Mouse (Mus musculus): ENCODE data around the gene Dnajc14. TPM values are rescaled to one million over a fixed set of nuclear protein-coding genes. Genes with fewer than 3 reads are reported as not detected.

Gene Dnajc14
- total and polyA plus RNA-seq, 3 experiments, result 27.7 to 36.7 TPM; not detected in 1

DNA sequence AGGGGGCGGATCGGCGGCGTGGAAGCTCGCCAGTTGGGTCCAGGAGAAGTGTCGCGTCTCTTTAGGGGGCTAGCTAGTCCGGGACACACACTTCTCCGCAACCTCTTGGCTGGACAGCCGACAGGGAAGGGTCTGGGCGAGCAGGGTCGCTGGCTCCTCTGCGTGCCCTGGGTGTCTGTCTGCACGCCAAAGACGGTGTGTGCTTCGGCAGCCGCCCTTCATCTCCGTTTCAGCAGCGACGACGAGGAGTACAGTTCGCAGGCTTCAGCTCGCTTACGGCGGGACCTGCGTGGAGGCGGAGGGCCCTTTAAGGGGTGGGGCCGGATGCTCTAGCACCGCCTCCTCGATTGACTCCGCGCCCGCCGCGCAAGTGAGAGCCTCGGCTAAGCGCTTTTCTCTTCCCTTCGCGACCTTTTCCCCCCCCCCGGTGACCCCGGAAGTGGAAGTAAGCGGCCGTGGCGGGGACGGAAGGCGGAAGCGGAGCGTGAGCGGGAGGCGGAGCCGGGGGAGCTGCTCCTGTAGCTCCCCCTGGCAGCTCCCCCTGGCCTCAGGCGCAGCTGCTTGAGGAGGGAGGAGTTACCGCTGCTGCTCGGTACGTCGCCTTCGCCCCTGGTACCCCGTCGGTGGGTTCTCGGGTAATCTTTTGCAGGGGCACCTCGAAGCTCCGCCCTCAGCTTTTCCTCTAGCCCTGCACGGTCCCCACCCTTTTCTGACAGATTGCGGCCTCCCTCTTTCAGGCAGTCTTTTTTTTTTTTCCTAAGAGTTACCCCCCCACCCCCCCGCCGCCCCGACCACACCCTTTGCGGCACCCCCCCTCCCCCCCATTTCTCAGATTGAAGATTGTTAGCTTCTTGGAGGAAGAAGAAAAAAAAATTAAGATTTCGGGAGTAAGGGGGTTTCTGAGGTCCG, 1.5 kb downstream of the Dnajc14 start (continued):
- TF ChIP-seq BHLHE40 (IDR thresholded peaks at IDR 0.05; ENCODE audit: borderline replicate concordance, low read depth, low read length), result no peak
- peak; percentile 45 for TF ChIP-seq MXI1 (IDR thresholded peaks at IDR 0.05; ENCODE audit: low read depth, low read length)
- no peak for TF ChIP-seq RCOR1 (IDR thresholded peaks at IDR 0.05; ENCODE audit: low read depth, low read length)
- TF ChIP-seq E2F4 (IDR thresholded peaks at IDR 0.05; ENCODE audit: borderline replicate concordance, low read depth, low read length), result peak; percentile 71; the same call in 1 of the 2 replicates
- TF ChIP-seq RAD21 (IDR thresholded peaks at IDR 0.05; ENCODE audit: low read depth, low read length), result no peak
- no peak for TF ChIP-seq USF1 (IDR thresholded peaks at IDR 0.05; ENCODE audit: low read depth, low read length)
- no peak for TF ChIP-seq CHD1 (IDR thresholded peaks at IDR 0.05; ENCODE audit: low read depth, low read length)
- 0 out of 2 replicates have a peak, but pooled peaks have one; percentile 30 for TF ChIP-seq MAX (IDR thresholded peaks at IDR 0.05; ENCODE audit: low read length)
- peak; percentile 50; the same call in 1 of the 2 replicates for TF ChIP-seq ETS1 (IDR thresholded peaks at IDR 0.05; ENCODE audit: low read depth, low read length)
- TF ChIP-seq POLR2A (IDR thresholded peaks at IDR 0.05; ENCODE audit: control insufficient read depth in 1 of 2, insufficient read depth in 1 of 2, low read depth in 1 of 2, low read length in 2 of 2, poor library complexity in 1 of 2), result peak; percentile 38 to 63; a peak in 1 of 4 replicates
- TF ChIP-seq POLR2AphosphoS2 (IDR thresholded peaks at IDR 0.05; ENCODE audit: low read length), result no peak; the same call in 1 of the 2 replicates
- peak; percentile 66 for TF ChIP-seq CHD2 (IDR thresholded peaks at IDR 0.05; ENCODE audit: low read length)

DNA sequence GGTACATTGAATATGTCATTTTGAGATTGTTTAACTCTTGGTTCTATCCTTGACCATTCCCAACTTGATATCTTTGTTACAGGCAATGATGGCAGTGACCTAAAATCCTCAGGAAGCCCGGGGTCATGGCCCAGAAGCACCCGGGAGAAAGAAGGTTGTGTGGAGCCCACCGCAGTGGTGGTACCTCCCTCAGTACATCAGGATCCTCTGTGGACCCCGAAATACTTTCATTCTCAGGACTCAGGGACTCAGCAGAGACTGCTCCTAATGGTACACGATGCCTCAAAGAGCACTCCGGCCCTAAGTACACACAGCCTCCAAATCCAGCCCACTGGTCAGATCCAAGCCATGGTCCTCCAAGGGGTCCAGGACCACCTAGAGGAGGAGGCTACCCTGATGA, 2.2 kb downstream of the Dnajc14 start:
- H3K4me3 ChIP-seq (ENCODE audit: control insufficient read depth in 1 of 2, insufficient read depth in 1 of 2, low read depth in 2 of 2, low read length in 2 of 2), result peak overlapping the region; percentile 69 to 86
- peaks cover 27% of the 10 kb centered on the region for H3K79me2 ChIP-seq (ENCODE audit: control insufficient read depth, insufficient read depth, low read length, poor library complexity)
- no peak for TF ChIP-seq MEF2A (IDR thresholded peaks at IDR 0.05; ENCODE audit: extremely low read depth, insufficient replicate concordance, low read depth, low read length, poor library complexity, severe bottlenecking)
- no peak for TF ChIP-seq CHD1 (IDR thresholded peaks at IDR 0.05; ENCODE audit: low read depth, low read length)
- TF ChIP-seq CTCF (IDR thresholded peaks at IDR 0.05 in 2 of 3, conservative IDR thresholded peaks at IDR 0.05 in 1 of 3; ENCODE audit: control insufficient read depth in 1 of 3, insufficient read depth in 1 of 3, low read depth in 2 of 3, low read length in 3 of 3, poor library complexity in 1 of 3, severe bottlenecking in 1 of 3), result no peak
- no peak for TF ChIP-seq SMC3 (IDR thresholded peaks at IDR 0.05; ENCODE audit: low read depth, low read length)
- TF ChIP-seq NELFE (IDR thresholded peaks at IDR 0.05; ENCODE audit: low read depth, low read length), result no peak
- TF ChIP-seq POLR2AphosphoS2 (IDR thresholded peaks at IDR 0.05; ENCODE audit: low read length), result no peak
- no peak for TF ChIP-seq TBP (IDR thresholded peaks at IDR 0.05; ENCODE audit: low read depth, low read length)
- TF ChIP-seq GABPA (IDR thresholded peaks at IDR 0.05; ENCODE audit: low read depth, low read length), result no peak
- TF ChIP-seq EP300 (IDR thresholded peaks at IDR 0.05; ENCODE audit: low read depth in 1 of 2, low read length in 2 of 2), result no peak
- TF ChIP-seq POLR2A (IDR thresholded peaks at IDR 0.05; ENCODE audit: control insufficient read depth in 1 of 2, insufficient read depth in 1 of 2, low read depth in 1 of 2, low read length in 2 of 2, poor library complexity in 1 of 2), result no peak
- no peak for TF ChIP-seq NRF1 (IDR thresholded peaks at IDR 0.05; ENCODE audit: insufficient read depth, low read depth, low read length, poor library complexity, severe bottlenecking)
- no peak for TF ChIP-seq BHLHE40 (IDR thresholded peaks at IDR 0.05; ENCODE audit: borderline replicate concordance, low read depth, low read length)
- no peak for TF ChIP-seq USF1 (IDR thresholded peaks at IDR 0.05; ENCODE audit: low read depth, low read length)
- TF ChIP-seq MYB (IDR thresholded peaks at IDR 0.05; ENCODE audit: low read depth, low read length), result no peak
- no peak for TF ChIP-seq HCFC1 (IDR thresholded peaks at IDR 0.05; ENCODE audit: low read depth, low read length)
- TF ChIP-seq USF2 (IDR thresholded peaks at IDR 0.05; ENCODE audit: borderline replicate concordance in 1 of 2, insufficient read depth in 1 of 2, low read depth in 1 of 2, low read length in 2 of 2), result no peak
- H3K27ac ChIP-seq (ENCODE audit: control insufficient read depth, low read depth, low read length), result peak overlapping the region; percentile 49
- no peak for DNase-seq (ENCODE audit: low read depth, low spot score)
- peaks cover 0 to 8% of the 10 kb centered on the region in 2 experiments; a peak in 2 of 4 replicates for H3K36me3 ChIP-seq (ENCODE audit: control insufficient read depth in 1 of 2, insufficient read depth in 2 of 2, low read length in 2 of 2)
- H3K9ac ChIP-seq (ENCODE audit: control insufficient read depth, low read depth, low read length, poor library complexity, severe bottlenecking), result peak overlapping the region; percentile 78
- H3K4me1 ChIP-seq (ENCODE audit: control insufficient read depth in 1 of 2, insufficient read depth in 2 of 2, low read length in 2 of 2), result peaks cover 5 to 12% of the 10 kb centered on the region in 2 experiments; a peak in 3 of 4 replicates
- H3K9me3 ChIP-seq (replicated peaks; ENCODE audit: insufficient read depth, low read length), result no peaks in the 10 kb centered on the region
- no peaks in the 10 kb centered on the region for H3K27me3 ChIP-seq (ENCODE audit: control insufficient read depth in 1 of 2, insufficient read depth in 2 of 2, low read length in 2 of 2)
